Mouse (Mus musculus) limb, embryonic 11.5 days (tissue): Measurements from ENCODE around the gene Usp6nl. TPM values are rescaled to one million over a fixed set of nuclear protein-coding genes. Genes with fewer than 3 reads are reported as not detected.

ENCODE experiments used
- ATAC-seq: fragments of 200-750 bp; cut with Nextera tagmentation; 2 replicates; pipeline ENCODE4 v1.8.0; 2017; ENCODE audit warnings: low read depth; ENCODE audit not compliant: insufficient number of reproducible peaks, low FRiP score, low TSS enrichment
- DNase-seq: peaks from one replicate; pipeline ENCODE4 v3.0.0-alpha.2; 2015; ENCODE audit warnings: low spot score
- H3K27ac ChIP-seq: fragments of 300-500 bp; sonication (generic); replicated peaks from 2 replicates; pipeline ENCODE4 v1.5.1; 2014; ENCODE audit warnings: low read depth, mild to moderate bottlenecking, low read length
- H3K27me3 ChIP-seq: fragments of 300-500 bp; sonication (generic); 2 replicates; pipeline ENCODE4 v1.6.1; 2014; ENCODE audit warnings: mild to moderate bottlenecking, low read length, mixed read lengths; ENCODE audit not compliant: control insufficient read depth, insufficient read depth
- H3K36me3 ChIP-seq: fragments of 300-500 bp; sonication (generic); 2 replicates; pipeline ENCODE4 v1.6.1; 2014; ENCODE audit warnings: mild to moderate bottlenecking, low read length, moderate library complexity, mixed read lengths; ENCODE audit not compliant: control insufficient read depth, insufficient read depth
- H3K4me1 ChIP-seq: fragments of 300-500 bp; sonication (generic); 2 replicates; pipeline ENCODE4 v1.6.1; 2014; ENCODE audit warnings: low read length, mixed read lengths; ENCODE audit not compliant: control insufficient read depth, insufficient read depth
- H3K4me2 ChIP-seq: fragments of 300-500 bp; sonication (generic); 2 replicates; pipeline ENCODE4 v1.6.1; 2014; ENCODE audit warnings: low read depth, mild to moderate bottlenecking, moderate library complexity; ENCODE audit not compliant: severe bottlenecking
- H3K4me3 ChIP-seq: fragments of 300-500 bp; sonication (generic); 2 replicates; pipeline ENCODE4 v1.5.1; 2014; ENCODE audit warnings: low read depth, low read length
- H3K9ac ChIP-seq: fragments of 300-500 bp; sonication (generic); 2 replicates; pipeline ENCODE4 v1.6.1; 2014; ENCODE audit warnings: mild to moderate bottlenecking, low read length
- H3K9me3 ChIP-seq: fragments of 300-500 bp; sonication (generic); 2 replicates; pipeline ENCODE4 v1.6.1; 2016; ENCODE audit warnings: low read length; ENCODE audit not compliant: control insufficient read depth
- WGBS: fragments of 180-500 bp; shearing (Covaris S2); extraction: QIAGEN DNeasy Blood & Tissue Kit; methylation state at CpG from one replicate; pipeline ENCODE4 v1.1.7; 2014; 5-methylcytosine and 5-hydroxymethylcytosine counted together
- polyA plus RNA-seq: library from polyadenylated mRNA; unstranded; fragments of >200 nt; fragmentation: Nextera tagmentation; extraction: Ambion mirVana; gene quantifications from 2 replicates; pipeline ENCODE4 v1.2.1, GENCODE M21; 2014

The Usp6nl gene
- polyA plus RNA-seq, 1 experiment from 2014 or later: 15.6 TPM

DNA sequence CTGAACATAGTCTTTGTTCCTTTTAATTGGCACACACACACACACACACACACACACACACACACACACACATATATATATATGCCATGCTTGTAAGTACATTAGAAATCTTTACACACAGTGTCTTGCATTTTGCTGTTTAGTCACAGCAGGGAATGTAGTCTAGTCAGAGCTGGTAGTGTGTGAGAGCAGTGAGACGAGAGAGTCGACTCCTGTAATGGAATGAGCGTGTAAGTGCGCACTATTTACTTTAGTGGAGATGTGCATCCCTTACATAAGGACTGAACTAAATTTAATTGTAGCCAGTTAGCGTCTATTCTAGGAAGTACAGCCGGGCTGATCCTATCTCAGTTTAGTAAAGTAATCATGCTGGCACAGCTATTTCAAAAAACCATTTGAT, 44.5 kb downstream of the Usp6nl start:
- 92% methylated on average over 6 of the region's 6 CpGs for WGBS
- Histone ChIP-seq H3K4me3 (no peak overlapping the region), H3K9ac (no peak overlapping the region), H3K27ac (no peak overlapping the region), H3K4me1 (peaks cover 10% of the 10 kb centered on the region; the same call in 1 of the 2 replicates), H3K9me3 (no peaks in the 10 kb centered on the region), H3K36me3 (no peaks in the 10 kb centered on the region), H3K27me3 (no peaks in the 10 kb centered on the region), H3K4me2 (no peak overlapping the region)
- DNase-seq (no peak), ATAC-seq (no peak)

- Histone ChIP-seq H3K27ac (no peak overlapping the region), H3K36me3 (no peaks in the 10 kb centered on the region), H3K4me3 (no peak overlapping the region), H3K27me3 (no peaks in the 10 kb centered on the region), H3K4me2 (no peak overlapping the region), H3K9ac (no peak overlapping the region), H3K4me1 (peaks cover 8% of the 10 kb centered on the region; the same call in 1 of the 2 replicates), H3K9me3 (no peaks in the 10 kb centered on the region)
- WGBS: 86% methylated on average over 6 of the region's 6 CpGs
- ATAC-seq: no peak
- DNase-seq: no peak
Observed at GRCm38 (mm10) chr2:6367497-6367896, 45.0 kb downstream of the Usp6nl start.

DNA sequence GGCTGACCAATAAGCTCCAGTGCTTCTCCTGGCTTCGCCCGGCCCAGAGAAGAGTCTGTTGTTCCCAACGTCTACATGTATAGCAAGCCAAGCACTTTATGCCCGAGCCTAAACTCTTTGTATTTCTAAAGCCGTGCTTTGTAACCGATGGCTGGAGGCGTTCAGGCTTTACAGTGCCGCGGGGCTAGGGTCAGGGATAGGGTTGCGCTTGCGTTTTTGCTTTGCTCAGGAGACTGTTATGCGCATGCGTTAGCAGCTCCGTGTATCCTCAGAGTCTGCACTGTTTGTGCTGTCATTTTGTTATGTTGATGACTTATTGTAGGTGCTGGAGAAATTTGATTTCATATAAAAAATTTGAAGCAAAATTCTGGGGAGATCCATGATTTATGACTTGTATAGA, 51.7 kb downstream of the Usp6nl start:
- H3K4me3 ChIP-seq: no peak overlapping the region
- H3K9me3 ChIP-seq: no peaks in the 10 kb centered on the region
- H3K9ac ChIP-seq: no peak overlapping the region
- H3K27me3 ChIP-seq: no peaks in the 10 kb centered on the region
- H3K27ac ChIP-seq: no peak overlapping the region
- 86% methylated on average over 14 of the region's 14 CpGs for WGBS
- no peak for ATAC-seq
- H3K36me3 ChIP-seq: no peaks in the 10 kb centered on the region
- H3K4me1 ChIP-seq: 0 out of 2 replicates have a peak, but pooled peaks cover 3% of the 10 kb centered on the region
- no peak overlapping the region for H3K4me2 ChIP-seq
- DNase-seq: no peak

GRCm38 (mm10) chr2:6376071-6376470, 53.6 kb downstream of the Usp6nl start:
- no peak for DNase-seq
- WGBS: 89% methylated on average over 8 of the region's 8 CpGs
- no peak for ATAC-seq
- no peaks in the 10 kb centered on the region for H3K9me3 ChIP-seq
- no peak overlapping the region for H3K9ac ChIP-seq
- H3K4me2 ChIP-seq: no peak overlapping the region
- H3K36me3 ChIP-seq: no peaks in the 10 kb centered on the region
- no peaks in the 10 kb centered on the region for H3K27me3 ChIP-seq
- no peak overlapping the region for H3K27ac ChIP-seq
- 0 out of 2 replicates have a peak, but pooled peaks cover 3% of the 10 kb centered on the region for H3K4me1 ChIP-seq
- H3K4me3 ChIP-seq: no peak overlapping the region

GRCm38 (mm10) chr2:6376941-6377340, 54.5 kb downstream of the Usp6nl start:
- 89% methylated on average over 4 of the region's 4 CpGs for WGBS
- DNase-seq (no peak), ATAC-seq (no peak)
- H3K4me2 ChIP-seq: no peak overlapping the region
- 0 out of 2 replicates have a peak, but pooled peaks cover 3% of the 10 kb centered on the region for H3K4me1 ChIP-seq
- H3K27me3 ChIP-seq: no peaks in the 10 kb centered on the region
- H3K9ac ChIP-seq: no peak overlapping the region
- no peaks in the 10 kb centered on the region for H3K9me3 ChIP-seq
- H3K27ac ChIP-seq: no peak overlapping the region
- no peaks in the 10 kb centered on the region for H3K36me3 ChIP-seq
- no peak overlapping the region for H3K4me3 ChIP-seq

DNA sequence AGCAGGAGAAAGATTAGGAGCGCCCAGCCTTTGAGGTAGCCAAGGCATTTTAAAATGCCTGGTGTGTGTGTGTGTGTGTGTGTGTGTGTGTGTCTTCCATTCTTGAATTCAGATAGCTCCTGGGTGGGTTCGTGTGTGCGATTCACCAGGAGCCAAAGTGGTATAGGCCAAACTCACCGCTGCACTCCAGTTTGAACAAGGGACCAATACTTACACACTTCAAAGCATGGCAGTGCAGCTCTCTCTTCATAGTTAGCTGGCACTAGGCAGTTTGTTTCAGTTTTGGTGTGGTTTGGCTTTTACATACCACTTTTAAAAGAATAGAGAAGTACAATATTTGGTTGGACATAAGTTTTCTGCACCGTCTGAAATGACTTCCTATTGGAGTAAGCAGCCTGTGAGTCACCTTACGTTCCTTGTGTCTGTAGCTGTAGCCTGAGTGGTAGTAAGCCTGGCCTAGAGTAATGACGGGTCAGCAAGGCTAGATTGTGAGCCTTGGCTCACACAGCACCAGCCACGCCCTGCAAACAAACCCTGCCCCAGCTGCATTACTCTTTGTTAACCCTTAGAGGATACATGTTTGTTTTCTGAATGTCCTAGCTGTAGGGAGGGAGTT, 56.2 kb downstream of the Usp6nl start:
- no peaks in the 10 kb centered on the region for H3K9me3 ChIP-seq
- ATAC-seq (no peak), DNase-seq (no peak)
- 70% methylated on average over 8 of the region's 8 CpGs for WGBS
- no peaks in the 10 kb centered on the region for H3K27me3 ChIP-seq
- H3K9ac ChIP-seq: no peak overlapping the region; the same call in 1 of the 2 replicates
- H3K36me3 ChIP-seq: no peaks in the 10 kb centered on the region
- H3K4me3 ChIP-seq: no peak overlapping the region
- H3K4me2 ChIP-seq: no peak overlapping the region
- H3K27ac ChIP-seq: no peak overlapping the region
- H3K4me1 ChIP-seq: 0 out of 2 replicates have a peak, but pooled peaks cover 3% of the 10 kb centered on the region

DNA sequence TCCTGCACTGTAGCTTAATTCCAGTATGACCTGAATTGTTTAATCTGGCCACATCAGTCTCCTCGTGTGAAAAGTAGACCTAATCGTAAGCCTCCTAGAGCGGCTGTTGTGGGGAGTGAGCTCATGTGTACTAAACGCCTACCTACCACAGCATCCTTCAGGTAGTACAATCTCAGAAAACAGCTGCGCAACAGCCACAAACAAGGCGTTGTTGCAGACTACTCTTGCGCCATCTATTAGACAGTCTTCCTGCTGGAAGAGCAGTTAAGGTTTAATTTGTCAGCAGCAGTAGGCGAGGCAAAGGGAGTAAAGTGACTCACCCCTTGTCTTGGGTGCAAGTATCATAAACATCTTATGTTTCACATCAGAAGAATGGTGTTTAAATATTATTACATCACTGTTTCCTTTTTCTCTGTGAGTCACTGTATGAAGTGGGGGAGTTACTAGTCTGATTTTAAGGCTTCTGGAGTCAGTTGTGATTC, 57.3 kb downstream of the Usp6nl start:
- Histone ChIP-seq H3K36me3 (no peaks in the 10 kb centered on the region), H3K4me1 (0 out of 2 replicates have a peak, but pooled peaks cover 3% of the 10 kb centered on the region), H3K27ac (no peak overlapping the region), H3K9me3 (no peaks in the 10 kb centered on the region), H3K4me2 (no peak overlapping the region), H3K27me3 (no peaks in the 10 kb centered on the region), H3K9ac (no peak overlapping the region), H3K4me3 (no peak overlapping the region)
- WGBS: 86% methylated on average over 8 of the region's 8 CpGs
- no peak for DNase-seq
- ATAC-seq: no peak

DNA sequence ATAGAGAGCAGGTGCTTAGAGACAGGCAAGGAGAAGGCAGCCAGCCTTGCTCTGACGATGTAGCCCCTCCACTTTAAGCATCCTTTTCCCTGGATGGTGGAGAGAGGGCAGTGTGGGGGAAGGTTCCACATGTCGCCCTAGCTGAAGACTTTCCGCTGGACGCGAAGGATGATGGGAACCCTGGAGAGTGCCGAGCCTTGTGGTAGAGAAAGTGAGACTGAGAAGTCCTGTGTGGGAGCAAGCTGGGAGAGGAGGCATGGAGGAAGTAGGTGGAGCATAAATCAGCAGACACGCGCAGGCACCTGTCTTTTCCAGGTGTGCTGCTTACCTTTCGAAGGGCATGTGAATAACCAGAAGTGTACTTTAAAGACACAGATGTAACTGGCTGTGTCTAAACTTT, 57.9 kb downstream of the Usp6nl start:
- ATAC-seq: no peak
- no peak overlapping the region for H3K27ac ChIP-seq
- no peak overlapping the region for H3K4me2 ChIP-seq
- H3K27me3 ChIP-seq: no peaks in the 10 kb centered on the region
- 0 out of 2 replicates have a peak, but pooled peaks cover 3% of the 10 kb centered on the region for H3K4me1 ChIP-seq
- 82% methylated on average over 9 of the region's 9 CpGs for WGBS
- no peak overlapping the region for H3K9ac ChIP-seq
- no peak overlapping the region for H3K4me3 ChIP-seq
- DNase-seq: no peak
- no peaks in the 10 kb centered on the region for H3K9me3 ChIP-seq
- no peaks in the 10 kb centered on the region for H3K36me3 ChIP-seq
